Mouse (Mus musculus): ENCODE data around the gene Hrg. TPM values are rescaled to one million over a fixed set of nuclear protein-coding genes. Genes with fewer than 3 reads are reported as not detected.

Hrg gene
- polyA plus RNA-seq (2012; rRNA removed; ENCODE audit: low replicate concordance) = 0.96 TPM in 1 of 2 replicates, not detected in the other

GRCm38 (mm10) chr16:22950840-22951395 is at the start of gene Hrg:
Gene Hrg (plus strand): TSS chr16:22951072.

GRCm38 (mm10) chr16:22918034-22918433 is 32.8 kb upstream of the Hrg start, which contains the start of gene Fetub:
Gene Fetub (plus strand): TSS chr16:22918334.

Other genes starting within 250 kb of the Hrg start
- gene Crygs, start 139.5 kb upstream of the Hrg start, polyA plus RNA-seq (2012; rRNA removed; ENCODE audit: low replicate concordance) = not detected in 2 replicates
- gene Tbccd1, start 93.4 kb upstream of the Hrg start, polyA plus RNA-seq (2012; rRNA removed; ENCODE audit: low replicate concordance) = 8.6 and 17.7 TPM in 2 replicates
- gene Dnajb11, start 93.2 kb upstream of the Hrg start, polyA plus RNA-seq (2012; rRNA removed; ENCODE audit: low replicate concordance) = 10.1 and 18.6 TPM in 2 replicates
- gene Ahsg, start 59.8 kb upstream of the Hrg start, polyA plus RNA-seq (2012; rRNA removed; ENCODE audit: low replicate concordance) = 0.27 and 41.7 TPM in 2 replicates
- gene Fetub, start 32.7 kb upstream of the Hrg start, polyA plus RNA-seq (2012; rRNA removed; ENCODE audit: low replicate concordance) = 0.33 and 1.5 TPM in 2 replicates
- gene Kng2, start 78.4 kb downstream of the Hrg start, polyA plus RNA-seq (2012; rRNA removed; ENCODE audit: low replicate concordance) = 0.39 and 2.0 TPM in 2 replicates
- 1.0 TPM in 1 of 2 replicates, not detected in the other for gene Kng1, start 106.8 kb downstream of the Hrg start, polyA plus RNA-seq (2012; rRNA removed; ENCODE audit: low replicate concordance)
- gene Eif4a2, start 156.4 kb downstream of the Hrg start, polyA plus RNA-seq (2012; rRNA removed; ENCODE audit: low replicate concordance) = 52.6 and 165 TPM in 2 replicates
- 1.6 TPM in 1 of 2 replicates, not detected in the other for gene Rfc4, start 176.7 kb downstream of the Hrg start, polyA plus RNA-seq (2012; rRNA removed; ENCODE audit: low replicate concordance)
- gene Adipoq, start 195.5 kb downstream of the Hrg start, polyA plus RNA-seq (2012; rRNA removed; ENCODE audit: low replicate concordance) = 970 and 1,963 TPM in 2 replicates